Mouse (Mus musculus) right cerebral cortex, adult 18-20 months (tissue): ENCODE data around the gene Cgn.
A peak's percentile ranks its signal among the peaks of the same experiment; 100 is the strongest.

Experiments used
- DNase-seq: peaks from one replicate; pipeline ENCODE4 v3.0.0; 2022; ENCODE audit warnings: mixed read lengths

Gene Cgn

DNA sequence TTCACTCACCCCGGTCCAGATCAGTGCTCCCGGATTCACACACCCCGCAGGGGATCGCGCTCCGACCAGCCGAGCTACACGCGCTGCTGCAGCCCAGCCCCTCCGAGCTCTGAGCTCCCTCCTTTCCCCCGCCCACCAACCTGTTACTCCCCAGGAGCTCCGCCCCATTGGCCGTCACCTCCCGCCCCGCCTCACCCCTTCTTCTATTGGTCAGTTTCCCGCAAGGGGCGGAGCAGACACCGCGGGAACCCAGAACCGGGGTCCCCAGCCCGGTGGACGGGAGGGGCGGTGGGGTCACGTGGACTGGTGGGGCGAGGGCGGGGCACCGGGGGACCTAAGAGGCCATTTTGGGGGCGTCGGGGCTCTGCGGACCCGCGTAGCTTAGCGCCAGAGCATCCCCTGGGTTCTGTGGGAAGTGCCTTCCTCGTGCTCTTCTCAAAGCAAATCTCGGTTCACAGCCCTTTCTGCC lies at the start of gene Cgn:
Gene Cgn (minus strand): TSS at position 126 of the 469 bp plus-strand sequence.
- peak; percentile 94 for DNase-seq

DNA sequence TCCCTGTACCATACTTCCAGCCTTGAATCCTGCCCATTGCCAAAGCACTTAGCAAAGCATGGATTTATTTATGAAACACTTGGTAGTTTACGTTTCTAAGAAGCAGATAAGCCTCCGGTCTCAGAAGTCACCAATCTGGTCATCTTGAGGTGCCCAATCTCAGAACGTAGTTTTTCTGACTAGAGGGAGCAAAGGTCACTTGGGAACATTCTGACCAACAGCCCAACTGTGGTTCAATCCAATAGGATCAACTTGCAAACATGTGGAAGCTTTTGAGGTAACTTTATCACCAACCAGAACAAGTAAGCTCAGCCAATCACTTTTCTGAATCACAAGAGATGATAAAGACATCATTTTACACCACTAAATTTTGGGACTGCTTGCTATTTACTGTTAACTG lies 49.1 kb upstream of the Cgn start:
- DNase-seq = no peak

DNA sequence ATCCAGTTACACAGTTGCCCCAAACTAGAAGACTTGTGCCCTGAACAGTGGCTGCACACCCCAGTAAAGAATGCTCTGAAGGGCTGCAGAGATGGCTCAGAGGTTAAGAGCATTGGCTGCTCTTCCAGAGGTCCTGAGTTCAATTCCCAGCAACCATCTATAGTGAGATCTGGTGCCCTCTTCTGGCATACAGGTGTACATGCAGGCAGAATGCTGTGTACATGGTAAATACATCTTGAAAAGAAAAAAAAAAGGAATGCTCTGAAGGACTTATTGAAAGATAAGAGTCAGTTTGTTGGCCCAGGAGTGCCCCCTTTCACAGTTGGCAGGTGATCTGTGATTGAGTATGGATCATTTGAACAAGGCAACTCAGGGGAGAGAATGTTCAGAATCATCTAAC lies 47.1 kb upstream of the Cgn start:
- no peak for DNase-seq

DNA sequence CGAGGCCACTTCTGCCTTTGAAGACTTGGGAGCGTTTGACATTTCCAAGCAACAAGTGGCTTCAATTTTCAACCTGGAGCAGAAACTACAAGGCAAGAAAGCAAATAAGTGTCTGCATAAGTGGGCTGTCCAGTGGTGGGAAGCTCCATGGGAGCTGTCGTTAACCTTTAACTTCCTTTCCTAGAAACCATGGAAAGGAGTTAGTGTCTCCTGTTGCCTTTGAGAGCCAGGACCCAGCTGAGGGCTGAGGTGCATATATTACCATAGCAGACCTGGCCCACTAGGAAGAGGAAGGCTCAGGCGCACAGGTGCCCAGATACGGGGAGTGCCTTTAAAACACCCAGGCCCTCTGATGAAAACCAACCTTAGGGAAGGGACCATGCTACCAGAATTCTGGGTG lies 46.4 kb upstream of the Cgn start:
- no peak for DNase-seq

DNA sequence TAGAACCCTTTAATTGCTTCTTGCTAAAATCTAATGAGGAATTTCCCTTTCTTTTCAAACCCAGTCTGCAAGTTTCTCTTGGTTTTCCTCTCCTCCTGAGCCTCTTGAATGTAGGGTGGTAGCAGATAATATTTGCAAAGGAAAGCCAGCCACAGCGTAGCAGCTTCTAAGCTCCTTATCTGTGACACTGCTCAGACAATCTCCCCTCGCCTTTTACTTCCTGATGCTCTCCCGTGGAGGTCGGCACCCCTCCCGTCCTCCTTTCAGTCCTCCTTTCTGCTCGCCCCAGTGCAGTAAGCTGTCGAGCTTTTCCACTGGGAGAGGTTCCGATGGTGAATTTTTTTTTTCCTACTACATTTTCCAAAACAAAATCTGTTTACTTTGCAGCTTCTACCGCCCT lies 45.8 kb upstream of the Cgn start:
- no peak for DNase-seq

DNA sequence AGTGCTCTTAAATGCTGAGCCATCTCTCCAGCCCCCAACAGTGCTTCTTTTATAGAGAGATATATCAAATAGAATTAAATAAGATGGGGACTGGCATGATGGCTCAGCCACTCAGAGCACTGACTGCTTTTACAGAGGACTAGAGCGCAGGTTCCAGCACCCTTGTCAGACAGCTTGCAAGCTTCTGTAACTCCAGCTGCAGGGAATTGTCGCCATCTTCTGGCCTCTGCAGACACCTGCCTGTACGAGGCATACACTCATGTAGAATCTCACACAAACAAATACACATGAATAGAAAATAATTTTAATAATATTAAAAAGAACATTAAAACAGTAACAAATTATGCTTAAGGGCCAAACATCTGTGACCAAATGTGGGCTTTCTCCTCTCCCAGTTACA lies 37.8 kb upstream of the Cgn start:
- no peak for DNase-seq

- DNase-seq = no peak
These were observed 35.8 kb upstream of the Cgn start for GRCm38 (mm10) chr3:94822082-94822481.

GRCm38 (mm10) chr3:94821008-94821638 lies 34.8 kb upstream of the Cgn start:
- DNase-seq = peak; percentile 11

DNA sequence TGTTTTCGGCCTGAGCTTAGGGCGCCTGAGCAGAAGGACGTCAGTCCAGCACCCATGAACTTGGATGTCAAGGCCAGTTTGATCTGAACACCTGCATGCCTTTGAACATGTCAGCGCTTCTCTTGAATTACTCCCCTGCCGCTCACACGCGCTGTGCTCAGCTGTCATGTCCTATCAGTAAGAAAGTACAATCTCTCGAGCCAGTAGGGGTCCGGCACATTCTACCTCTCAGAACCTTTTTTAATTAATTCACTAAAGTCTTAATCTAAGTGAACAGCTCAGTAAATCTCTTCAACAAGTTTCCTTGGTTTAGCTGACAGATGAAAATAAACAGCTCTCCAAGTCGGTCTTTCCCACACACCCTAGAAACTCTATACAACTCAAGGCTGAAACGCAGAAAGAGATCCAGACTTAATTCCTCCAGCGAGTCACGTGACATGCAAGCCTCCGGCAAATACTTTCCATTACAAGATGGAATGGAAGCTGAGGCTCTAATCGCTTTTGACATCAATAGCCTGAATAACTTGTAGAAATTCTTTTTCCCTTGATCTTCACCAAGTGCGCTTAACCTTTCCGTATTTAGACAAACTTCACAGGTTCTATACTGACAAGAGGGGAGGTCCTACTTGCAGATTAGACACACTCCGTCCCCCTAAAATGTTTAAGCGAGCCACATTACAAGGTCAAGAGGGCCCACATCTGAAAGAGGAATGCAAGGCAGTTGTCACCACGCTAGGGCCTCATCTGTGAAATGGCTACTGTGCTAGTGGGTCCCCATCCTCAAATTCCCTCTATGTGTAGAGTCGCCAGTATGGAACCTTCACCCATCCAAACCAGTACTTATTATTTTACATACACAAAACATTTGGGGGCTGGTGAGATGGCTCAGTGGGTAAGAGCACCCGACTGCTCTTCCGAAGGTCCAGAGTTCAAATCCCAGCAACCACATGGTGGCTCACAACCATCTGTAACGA lies 33.4 kb upstream of the Cgn start:
- no peak for DNase-seq

- DNase-seq = no peak
These were observed 31.4 kb upstream of the Cgn start for GRCm38 (mm10) chr3:94817731-94818130.

DNA sequence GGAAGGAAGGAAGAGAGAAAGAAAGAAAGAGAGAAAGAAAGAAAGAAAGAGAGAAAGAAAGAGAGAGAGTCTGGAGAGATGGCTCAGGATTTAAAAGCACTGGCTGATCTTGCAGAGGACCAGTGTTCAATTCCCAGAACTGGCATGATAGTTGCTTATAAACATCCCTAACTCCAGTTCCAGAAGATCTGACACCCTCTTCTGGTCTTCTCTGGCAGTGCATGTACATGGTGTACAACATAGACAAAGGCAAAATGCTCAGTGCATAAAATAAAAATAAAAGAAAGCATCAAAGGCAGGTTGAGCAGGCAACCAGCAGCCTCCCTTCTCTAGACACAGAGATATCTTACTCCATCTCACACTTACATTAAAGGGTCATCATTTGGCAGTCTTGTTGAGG lies 29.3 kb upstream of the Cgn start:
- no peak for DNase-seq

GRCm38 (mm10) chr3:94814663-94815062 lies 28.4 kb upstream of the Cgn start:
- DNase-seq = no peak

GRCm38 (mm10) chr3:94814063-94814462 lies 27.8 kb upstream of the Cgn start:
- no peak for DNase-seq

GRCm38 (mm10) chr3:94813651-94814050 lies 27.4 kb upstream of the Cgn start:
- no peak for DNase-seq

- DNase-seq = no peak
These were observed 25.3 kb upstream of the Cgn start for GRCm38 (mm10) chr3:94811628-94812027.

DNA sequence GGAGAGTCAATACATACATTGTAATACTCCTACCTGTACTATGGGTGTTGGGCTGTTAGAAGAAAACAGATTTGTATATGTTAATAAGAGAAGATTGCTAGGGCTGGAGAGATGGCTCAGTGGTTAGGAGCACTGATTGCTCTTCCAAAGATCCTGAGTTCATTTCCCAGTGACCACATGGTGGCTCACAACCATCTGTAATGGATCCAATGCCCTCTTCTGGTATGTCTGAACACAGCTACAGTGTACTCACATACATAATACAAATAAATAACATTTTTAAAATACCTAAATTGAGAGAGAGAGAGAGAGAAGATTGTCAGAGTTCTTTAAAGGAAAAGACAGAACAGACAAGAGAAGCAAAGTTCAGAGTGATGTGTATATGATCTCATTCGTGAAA lies 22.0 kb upstream of the Cgn start:
- no peak for DNase-seq

DNA sequence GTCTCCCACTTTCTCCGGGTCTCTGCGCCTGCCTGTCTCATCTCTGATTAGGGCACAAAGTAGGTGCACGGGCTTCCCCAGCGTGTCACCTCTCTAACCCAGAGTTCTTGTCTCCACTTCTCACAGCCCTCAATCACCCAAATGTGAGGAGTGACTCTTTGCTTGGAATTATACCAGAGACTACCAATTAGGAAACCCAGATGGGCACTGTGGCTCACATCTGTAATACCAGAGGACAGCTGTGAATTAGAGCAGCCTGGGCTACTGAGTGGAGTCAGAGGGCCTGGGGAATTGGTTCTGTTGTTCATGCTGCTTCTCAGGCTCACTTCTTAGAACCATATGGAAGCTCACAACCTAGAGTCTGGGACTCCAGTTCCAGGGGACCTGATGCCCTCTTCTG lies 18.7 kb upstream of the Cgn start:
- DNase-seq = no peak

DNA sequence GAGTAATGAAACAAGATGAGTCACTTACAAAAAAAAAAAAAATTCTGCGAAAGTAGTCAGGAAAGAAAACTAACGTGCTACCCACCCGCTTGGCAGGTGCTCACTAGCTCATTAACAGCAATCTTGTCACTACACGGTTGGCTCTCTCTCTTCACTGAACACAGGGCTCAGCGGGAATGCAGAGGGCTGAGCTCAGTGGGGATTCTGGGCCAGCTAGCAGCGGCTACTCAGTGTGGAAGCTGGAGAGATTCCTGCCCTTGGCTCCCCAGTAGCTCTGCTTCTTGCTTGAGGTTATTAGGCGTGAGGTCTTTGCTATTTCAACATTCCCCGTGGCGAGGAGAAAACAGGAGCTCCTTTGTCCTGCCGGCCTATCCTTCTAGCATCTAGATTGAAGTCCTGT lies 17.9 kb upstream of the Cgn start:
- no peak for DNase-seq

GRCm38 (mm10) chr3:94796181-94796580 lies 9.9 kb upstream of the Cgn start:
- DNase-seq = no peak

DNA sequence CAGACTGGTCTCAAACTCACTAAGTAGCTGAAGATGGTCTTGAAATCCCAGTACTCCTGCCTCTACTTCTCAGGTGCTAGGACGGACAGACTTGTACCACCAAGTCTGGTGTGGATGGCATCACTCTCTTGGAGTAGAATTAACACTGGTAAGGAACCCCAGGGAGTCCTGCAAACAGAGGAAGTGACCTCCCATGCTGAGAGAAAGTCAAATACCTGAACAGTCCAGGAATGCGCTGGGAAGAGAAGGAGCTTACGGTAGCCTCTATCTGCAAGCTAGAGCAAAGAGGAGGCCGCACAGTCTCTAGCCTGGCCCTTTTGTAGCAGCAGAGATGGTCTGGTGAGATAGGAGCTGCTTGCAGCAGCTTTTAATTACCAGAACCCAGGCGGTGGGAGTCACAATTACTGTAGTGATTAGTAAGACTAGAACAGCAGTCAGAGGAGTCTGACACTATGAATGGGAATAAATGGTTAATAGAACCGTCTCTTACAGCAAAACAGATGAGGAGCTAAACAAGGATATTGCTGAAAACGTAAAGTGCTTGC lies 9.4 kb upstream of the Cgn start:
- no peak for DNase-seq

- no peak for DNase-seq
These were observed 8.1 kb upstream of the Cgn start for GRCm38 (mm10) chr3:94794359-94794758.

DNA sequence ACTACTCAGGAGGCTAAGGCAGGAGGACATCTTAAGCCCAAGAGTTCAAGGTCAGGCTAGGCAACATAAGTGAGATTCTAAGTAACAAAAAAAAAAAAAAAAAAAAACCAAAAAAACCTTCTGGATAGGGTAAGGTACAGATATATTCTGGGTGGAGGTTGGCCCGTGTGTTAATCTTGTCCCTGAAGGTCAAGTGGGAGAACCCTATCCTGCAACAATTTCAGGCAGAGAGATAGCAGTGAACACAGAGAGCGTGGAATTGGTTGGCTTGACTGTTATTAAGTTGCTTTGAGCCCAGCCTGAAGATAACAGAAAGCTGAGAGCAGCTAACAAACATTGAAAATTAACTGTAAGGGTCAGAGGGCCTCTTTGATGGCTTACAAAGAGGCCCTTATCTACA lies 7.4 kb upstream of the Cgn start:
- no peak for DNase-seq

GRCm38 (mm10) chr3:94792258-94792657 lies 6.0 kb upstream of the Cgn start:
- DNase-seq = peak; percentile 18

DNA sequence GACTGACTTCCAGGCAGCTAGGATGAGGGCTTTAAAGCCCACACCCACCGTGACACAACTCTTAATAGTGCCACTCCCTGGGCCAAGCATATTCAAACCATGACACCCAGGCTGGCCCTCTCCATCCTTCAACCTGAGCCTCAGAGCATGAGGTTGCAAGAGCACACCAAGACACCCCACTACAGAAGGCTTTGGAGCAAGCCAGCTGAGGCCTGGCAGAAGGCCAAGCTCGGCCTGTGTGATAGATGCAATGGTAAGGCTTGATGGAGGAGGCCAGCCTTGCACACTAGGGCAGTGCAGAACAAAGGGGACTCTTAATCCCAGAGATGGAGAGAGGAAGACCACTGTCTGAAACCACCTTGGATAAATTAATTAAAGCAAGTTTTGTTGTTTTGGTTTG lies 3.2 kb upstream of the Cgn start:
- DNase-seq = no peak
